ENCODE assay signal across 8 mouse cellular contexts in the genomic region with DNA sequence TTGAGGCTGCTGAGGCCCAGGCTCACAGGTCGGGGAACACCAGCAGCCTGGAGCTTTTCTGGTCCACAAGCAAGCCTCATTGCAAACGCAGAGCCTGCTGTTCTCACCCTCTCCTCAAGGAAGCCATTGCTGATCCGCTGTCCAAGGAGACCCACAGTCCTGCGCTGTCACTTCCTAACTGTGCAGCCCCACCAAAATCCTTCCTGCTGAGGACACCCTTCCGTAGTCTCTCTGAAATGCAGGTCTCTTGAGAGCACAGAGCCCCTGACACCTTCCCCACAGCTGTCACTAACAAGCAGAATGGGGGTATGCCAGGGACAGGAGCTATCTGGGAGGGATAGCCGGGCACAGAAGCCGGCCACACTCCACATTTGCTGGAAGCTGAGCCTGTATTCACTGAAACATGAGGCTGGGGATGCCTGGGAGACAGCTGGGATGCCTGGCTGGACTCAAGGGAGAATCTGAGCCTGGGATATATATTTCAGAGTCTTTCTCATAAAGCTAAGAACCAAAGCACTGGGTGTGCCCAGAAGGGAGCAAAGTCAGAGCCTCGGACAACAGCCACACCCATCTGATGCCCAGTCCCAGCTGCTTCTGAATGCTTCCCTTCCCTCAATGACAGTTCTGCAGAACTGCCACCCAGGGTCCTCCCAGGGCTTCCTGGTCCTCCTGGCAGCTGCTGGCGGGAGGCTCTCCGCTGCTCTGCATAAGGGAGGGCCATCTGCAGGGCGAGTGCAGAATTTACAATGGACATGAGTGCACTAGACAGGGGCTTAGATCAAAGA.
DNase-seq lines count a peak whose midpoint lies in the region; ATAC-seq and TF ChIP-seq lines count a peak whose summit lies in the region.

No protein-coding gene starts in this region.

- no peak for ATAC-seq in liver, postnatal 0 days
- ATAC-seq in liver, embryonic 11.5 days (replicated peaks; ENCODE audit: low FRiP score): no peak
- ATAC-seq in embryonic facial prominence, embryonic 11.5 days (replicated peaks; ENCODE audit: insufficient number of reproducible peaks, low FRiP score, low TSS enrichment, low read depth): no peak; the same call in 1 of the 2 replicates
- ATAC-seq in hindbrain, embryonic 13.5 days (ENCODE audit: low FRiP score): 0 out of 2 replicates have a peak, but pooled peaks have one; percentile 31
- no peak for ATAC-seq in megakaryocyte, adult 5-6 weeks (ENCODE audit: poor library complexity, severe bottlenecking)

- no peak overlapping the region for H3K4me2 ChIP-seq in liver, postnatal 0 days (ENCODE audit: low read depth, low read length)
- no peak overlapping the region for H3K4me2 ChIP-seq in liver, embryonic 11.5 days
- no peak overlapping the region for H3K4me2 ChIP-seq in embryonic facial prominence, embryonic 11.5 days (ENCODE audit: low read depth, low read length)
- H3K4me2 ChIP-seq in hindbrain, embryonic 13.5 days: no peak overlapping the region

- no peaks in the 10 kb centered on the region for H3K27me3 ChIP-seq in liver, postnatal 0 days (ENCODE audit: insufficient read depth, low read length)
- no peaks in the 10 kb centered on the region for H3K27me3 ChIP-seq in liver, embryonic 11.5 days (replicated peaks; ENCODE audit: control insufficient read depth, insufficient read depth, low read length)
- no peaks in the 10 kb centered on the region for H3K27me3 ChIP-seq in embryonic facial prominence, embryonic 11.5 days (ENCODE audit: control insufficient read depth, insufficient read depth, low read length)
- no peaks in the 10 kb centered on the region for H3K27me3 ChIP-seq in hindbrain, embryonic 13.5 days

- H3K9ac ChIP-seq in liver, postnatal 0 days (replicated peaks): no peak overlapping the region
- no peak overlapping the region for H3K9ac ChIP-seq in liver, embryonic 11.5 days (ENCODE audit: low read depth, low read length)
- no peak overlapping the region for H3K9ac ChIP-seq in embryonic facial prominence, embryonic 11.5 days (replicated peaks; ENCODE audit: low read length)
- H3K9ac ChIP-seq in hindbrain, embryonic 13.5 days: no peak overlapping the region

- H3K9me3 ChIP-seq in liver, postnatal 0 days (ENCODE audit: low read length): no peaks in the 10 kb centered on the region
- H3K9me3 ChIP-seq in liver, embryonic 11.5 days (ENCODE audit: control insufficient read depth, low read length): no peaks in the 10 kb centered on the region
- no peaks in the 10 kb centered on the region for H3K9me3 ChIP-seq in embryonic facial prominence, embryonic 11.5 days (replicated peaks; ENCODE audit: control insufficient read depth, low read length)
- H3K9me3 ChIP-seq in hindbrain, embryonic 13.5 days: no peaks in the 10 kb centered on the region

- TF ChIP-seq EP300 in liver, postnatal 0 days (IDR thresholded peaks at IDR 0.05; ENCODE audit: low read depth): no peak

- H3K4me1 ChIP-seq in liver, postnatal 0 days (ENCODE audit: insufficient read depth): no peaks in the 10 kb centered on the region; the same call in 1 of the 2 replicates
- H3K4me1 ChIP-seq in liver, embryonic 11.5 days (replicated peaks; ENCODE audit: control insufficient read depth, insufficient read depth, low read length): peaks cover 2% of the 10 kb centered on the region
- peaks cover 3% of the 10 kb centered on the region for H3K4me1 ChIP-seq in embryonic facial prominence, embryonic 11.5 days (ENCODE audit: control insufficient read depth, insufficient read depth, low read length)
- peaks cover 47% of the 10 kb centered on the region for H3K4me1 ChIP-seq in hindbrain, embryonic 13.5 days (replicated peaks)

- WGBS in liver, postnatal 0 days (ENCODE audit: insufficient replicate concordance): 52% methylated on average over 11 of the region's 11 CpGs
- WGBS in liver, embryonic 11.5 days: 53% methylated on average over 11 of the region's 11 CpGs
- 44% methylated on average over 11 of the region's 11 CpGs for WGBS in embryonic facial prominence, embryonic 11.5 days
- 45% methylated on average over 11 of the region's 11 CpGs for WGBS in hindbrain, embryonic 13.5 days

- peak; percentile 27 for TF ChIP-seq CTCF in liver, postnatal 0 days (IDR thresholded peaks at IDR 0.05; ENCODE audit: low read depth)

- no peak overlapping the region for H3K27ac ChIP-seq in liver, postnatal 0 days (ENCODE audit: low read depth)
- H3K27ac ChIP-seq in liver, embryonic 11.5 days (ENCODE audit: low read depth, low read length): no peak overlapping the region
- 0 out of 2 replicates have a peak overlapping the region, but pooled peaks have one; percentile 10 for H3K27ac ChIP-seq in embryonic facial prominence, embryonic 11.5 days (replicated peaks; ENCODE audit: low read depth, low read length)
- H3K27ac ChIP-seq in hindbrain, embryonic 13.5 days: peak overlapping the region; percentile 30; the same call in 1 of the 2 replicates

- DNase-seq in liver, postnatal 0 days: no peak
- DNase-seq in liver, embryonic 11.5 days (ENCODE audit: low spot score): no peak
- DNase-seq in embryonic facial prominence, embryonic 11.5 days (ENCODE audit: low spot score): peak; percentile 43
- peak; percentile 55 to 61 for DNase-seq in lung, adult 18-20 months
- peak; percentile 79 for DNase-seq in retina, postnatal 1 day
- DNase-seq in c-Kit-positive CD71-positive TER-119-positive erythroid progenitor cells, embryonic 14.5 days (ENCODE audit: low spot score): no peak

- H3K4me3 ChIP-seq in liver, postnatal 0 days (ENCODE audit: low read depth, low read length): no peak overlapping the region
- no peak overlapping the region for H3K4me3 ChIP-seq in liver, embryonic 11.5 days (ENCODE audit: low read depth, low read length)
- H3K4me3 ChIP-seq in embryonic facial prominence, embryonic 11.5 days (ENCODE audit: low read depth, low read length): no peak overlapping the region
- H3K4me3 ChIP-seq in hindbrain, embryonic 13.5 days: no peak overlapping the region

- no peaks in the 10 kb centered on the region for H3K36me3 ChIP-seq in liver, postnatal 0 days (replicated peaks; ENCODE audit: insufficient read depth, low read length)
- no peaks in the 10 kb centered on the region for H3K36me3 ChIP-seq in liver, embryonic 11.5 days (ENCODE audit: control insufficient read depth, insufficient read depth, low read length)
- no peaks in the 10 kb centered on the region for H3K36me3 ChIP-seq in embryonic facial prominence, embryonic 11.5 days (replicated peaks; ENCODE audit: control insufficient read depth, insufficient read depth, low read depth, low read length)
- no peaks in the 10 kb centered on the region for H3K36me3 ChIP-seq in hindbrain, embryonic 13.5 days

Comparison
In these comparisons a context has a peak if more than half of its experiments do, and no peak if none do; other contexts are left out.
1. DNase-seq: peak in embryonic facial prominence, embryonic 11.5 days (single experiment), lung, adult 18-20 months (2 of 2) and retina, postnatal 1 day (single experiment); none in liver, postnatal 0 days (single experiment), liver, embryonic 11.5 days (single experiment) and c-Kit-positive CD71-positive TER-119-positive erythroid progenitor cells, embryonic 14.5 days (single experiment).
2. H3K27ac ChIP-seq: peak in embryonic facial prominence, embryonic 11.5 days (single experiment) and hindbrain, embryonic 13.5 days (single experiment); none in liver, postnatal 0 days (single experiment) and liver, embryonic 11.5 days (single experiment).